8 mouse cellular contexts compared by ENCODE assay signal in genomic region chr9:110635225-110635624, GRCm38 (mm10). TPM values are rescaled to one million over a fixed set of nuclear protein-coding genes. Genes with fewer than 3 reads are reported as not detected.
DNase-seq lines count a peak whose midpoint lies in the region; ATAC-seq and TF ChIP-seq lines count a peak whose summit lies in the region.

No protein-coding gene starts in this region.

- peak; percentile 37; the same call in 1 of the 2 replicates for ATAC-seq in kidney, embryonic 14.5 days (ENCODE audit: low FRiP score, low TSS enrichment)
- peak; percentile 59; the same call in 1 of the 2 replicates for ATAC-seq in liver, postnatal 0 days

- no peak overlapping the region for H3K4me2 ChIP-seq in kidney, embryonic 14.5 days (replicated peaks; ENCODE audit: low read depth, low read length)
- H3K4me2 ChIP-seq in liver, postnatal 0 days (ENCODE audit: low read depth, low read length), result no peak overlapping the region

- 10% methylated on average over 19 of the region's 19 CpGs for WGBS in kidney, embryonic 14.5 days
- 16% methylated on average over 19 of the region's 19 CpGs for WGBS in liver, postnatal 0 days (ENCODE audit: insufficient replicate concordance)

- no peak overlapping the region for H3K27ac ChIP-seq in kidney, embryonic 14.5 days (ENCODE audit: low read depth, low read length)
- no peak overlapping the region for H3K27ac ChIP-seq in liver, postnatal 0 days (ENCODE audit: low read depth)

- H3K36me3 ChIP-seq in kidney, embryonic 14.5 days (ENCODE audit: control insufficient read depth, insufficient read depth, low read length), result peaks cover 3% of the 10 kb centered on the region
- peaks cover 49% of the 10 kb centered on the region for H3K36me3 ChIP-seq in liver, postnatal 0 days (replicated peaks; ENCODE audit: insufficient read depth, low read length)

- no peak overlapping the region for H3K4me3 ChIP-seq in kidney, embryonic 14.5 days (ENCODE audit: low read length)
- no peak overlapping the region for H3K4me3 ChIP-seq in liver, postnatal 0 days (ENCODE audit: low read depth, low read length)

- peak; percentile 99 for TF ChIP-seq CTCF in liver, postnatal 0 days (IDR thresholded peaks at IDR 0.05; ENCODE audit: low read depth)

- 0 out of 2 replicates have a peak, but pooled peaks cover 7% of the 10 kb centered on the region for H3K4me1 ChIP-seq in kidney, embryonic 14.5 days (ENCODE audit: control insufficient read depth, insufficient read depth, low read length)
- H3K4me1 ChIP-seq in liver, postnatal 0 days (ENCODE audit: insufficient read depth), result no peaks in the 10 kb centered on the region

- H3K27me3 ChIP-seq in kidney, embryonic 14.5 days (ENCODE audit: control insufficient read depth, insufficient read depth, low read length), result peaks cover 5% of the 10 kb centered on the region; the same call in 1 of the 2 replicates
- no peaks in the 10 kb centered on the region for H3K27me3 ChIP-seq in liver, postnatal 0 days (ENCODE audit: insufficient read depth, low read length)

- TF ChIP-seq EP300 in liver, postnatal 0 days (IDR thresholded peaks at IDR 0.05; ENCODE audit: low read depth), result no peak

- DNase-seq in CD4-positive helper T cell, adult 2 months (ENCODE audit: low read depth, low spot score), result peak; percentile 84
- peak; percentile 84 for DNase-seq in adrenal gland, adult 2 months
- DNase-seq in embryo, embryonic 10.5 days (ENCODE audit: low spot score), result peak; percentile 85
- peak; percentile 72 for DNase-seq in gastrocnemius, postnatal 25 days
- peak; percentile 93 for DNase-seq in liver, postnatal 0 days
- peak; percentile 85 for DNase-seq in ovary, postnatal 14 days (ENCODE audit: low spot score)
- peak; percentile 78 to 97 for DNase-seq in thymus, postnatal 10 days (ENCODE audit: low spot score in 2 of 2)

- 0 out of 2 replicates have a peak overlapping the region, but pooled peaks have one; percentile 4 for H3K9ac ChIP-seq in kidney, embryonic 14.5 days (ENCODE audit: low read depth, low read length)
- H3K9ac ChIP-seq in liver, postnatal 0 days (replicated peaks), result no peak overlapping the region

- H3K9me3 ChIP-seq in kidney, embryonic 14.5 days (ENCODE audit: control insufficient read depth, low read length), result no peaks in the 10 kb centered on the region
- H3K9me3 ChIP-seq in liver, postnatal 0 days (ENCODE audit: low read length), result no peaks in the 10 kb centered on the region

RNA-seq across cellular contexts. Expression of gene Nradd, which starts 11.0 kb away (rescaled TPM):
- total RNA-seq in adrenal gland, adult 2 months (2021), result 10 to 100 TPM; 12.0 to 14.5 TPM
- polyA plus RNA-seq in adrenal gland, adult 2 months (2012; rRNA removed), result 27.6 and 30.2 TPM in 2 replicates
- total RNA-seq in gastrocnemius, postnatal 25 days (2021), result under 1 TPM; 0.80 to 0.87 TPM
- polyA plus RNA-seq in kidney, embryonic 14.5 days (2014; fragmentation: Nextera tagmentation; extraction: Ambion mirVana), result 23.6 and 64.4 TPM in 2 replicates
- polyA plus RNA-seq in liver, postnatal 0 days (2015; fragmentation: Nextera tagmentation; extraction: Ambion mirVana), result 1.3 and 1.4 TPM in 2 replicates

RNA-seq across cellular contexts. Expression of gene Nbeal2, which starts 18.7 kb away (rescaled TPM):
- 1 to 10 TPM; 5.5 to 7.1 TPM for total RNA-seq in adrenal gland, adult 2 months (2021)
- polyA plus RNA-seq in adrenal gland, adult 2 months (2012; rRNA removed), result 22.5 and 30.8 TPM in 2 replicates
- total RNA-seq in gastrocnemius, postnatal 25 days (2021), result 1 to 10 TPM; 2.9 to 3.2 TPM
- polyA plus RNA-seq in kidney, embryonic 14.5 days (2014; fragmentation: Nextera tagmentation; extraction: Ambion mirVana), result 2.6 and 4.8 TPM in 2 replicates
- 1.5 and 2.0 TPM in 2 replicates for polyA plus RNA-seq in liver, postnatal 0 days (2015; fragmentation: Nextera tagmentation; extraction: Ambion mirVana)

RNA-seq across cellular contexts. Expression of gene Ccdc12, which starts 21.1 kb away (rescaled TPM):
- total RNA-seq in adrenal gland, adult 2 months (2021), result 10 to 100 TPM; 51.6 to 71.6 TPM
- polyA plus RNA-seq in adrenal gland, adult 2 months (2012; rRNA removed), result 38.4 and 45.5 TPM in 2 replicates
- total RNA-seq in gastrocnemius, postnatal 25 days (2021), result 10 to 100 TPM; 46.9 to 47.1 TPM
- 160 and 193 TPM in 2 replicates for polyA plus RNA-seq in kidney, embryonic 14.5 days (2014; fragmentation: Nextera tagmentation; extraction: Ambion mirVana)
- 69.3 and 71.1 TPM in 2 replicates for polyA plus RNA-seq in liver, postnatal 0 days (2015; fragmentation: Nextera tagmentation; extraction: Ambion mirVana)

Comparison
In these comparisons a context has a peak if more than half of its experiments do, and no peak if none do; other contexts are left out.
1. RNA of gene Nradd, which starts 11.0 kb away (polyA plus RNA-seq): 27.6 to 30.2 TPM in adrenal gland, adult 2 months and 23.6 to 64.4 TPM in kidney, embryonic 14.5 days; 1.3 to 1.4 TPM in liver, postnatal 0 days; every median in the first group is over 10 times any median in the second.
2. Peak in every context shown above with its lines, with median percentiles within 50 percentile points of each other: DNase-seq.